Mouse (Mus musculus): ENCODE results near the gene Olfr538.
"Not testable (repeated sequence)": the region's sequence is repeated elsewhere in the genome, so short reads cannot be mapped to it uniquely, and the experiment has no call there.

Olfr538 gene

GRCm38 (mm10) chr7:140567586-140567985 lies at the start of gene Olfr538:
Olfr538 (plus strand) TSS chr7:140567886.
- DNase-seq (ENCODE audit: extremely low spot score, low spot score): no peak

- DNase-seq (ENCODE audit: extremely low spot score, low spot score): no peak
Measured at GRCm38 (mm10) chr7:140539746-140540145, 27.9 kb upstream of the Olfr538 start.

GRCm38 (mm10) chr7:140600969-140601368 lies 33.3 kb downstream of the Olfr538 start, which contains the start of gene Olfr46:
Olfr46 (plus strand) TSS chr7:140601269.
- not testable (repeated sequence) for DNase-seq (ENCODE audit: extremely low spot score, low spot score)
